ENCODE assay signal across 22 mouse cellular contexts in the genomic region with DNA sequence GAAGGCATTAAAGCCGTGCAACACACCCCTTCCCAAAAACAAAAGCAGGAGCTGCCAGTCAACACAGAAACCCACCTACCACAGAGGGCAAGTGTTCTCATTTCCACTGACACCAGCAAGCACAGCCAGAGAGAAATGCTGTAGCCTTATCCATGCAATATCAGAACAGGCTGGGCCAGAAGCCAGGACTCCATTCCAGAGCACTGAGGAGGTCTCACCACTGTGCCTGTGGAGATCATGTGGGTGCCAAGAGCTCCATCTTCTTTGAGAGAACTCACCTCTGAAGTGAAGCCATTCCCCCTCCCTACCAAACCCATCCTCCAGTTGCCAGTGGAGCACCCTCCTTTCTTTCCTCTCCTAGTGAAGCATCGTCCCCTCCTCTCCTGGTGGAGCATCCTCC.
DNase-seq lines count a peak whose midpoint lies in the region; ATAC-seq and TF ChIP-seq lines count a peak whose summit lies in the region.
"Had no signal": no experiment of that assay in that cellular context is flagged by ENCODE, and none has a peak within 500 bp of the region (broad histone marks: within the 10 kb centered on the region; RNA-seq: fewer than 3 reads in every experiment).

No protein-coding gene starts in this region.

- no peak overlapping the region for H3K4me3 ChIP-seq in liver, postnatal 0 days (ENCODE audit: low read depth, low read length)
- H3K4me3 ChIP-seq: embryonic facial prominence, embryonic 10.5 days; embryonic facial prominence, embryonic 12.5 days; erythroblast, embryonic 14.5 days; forebrain, embryonic 13.5 days; forebrain, embryonic 15.5 days had no signal

- no peaks in the 10 kb centered on the region for H3K36me3 ChIP-seq in liver, postnatal 0 days (replicated peaks; ENCODE audit: insufficient read depth, low read length)
- H3K36me3 ChIP-seq: embryonic facial prominence, embryonic 10.5 days; embryonic facial prominence, embryonic 12.5 days; forebrain, embryonic 15.5 days had no signal

- no peak overlapping the region for H3K4me2 ChIP-seq in liver, postnatal 0 days (ENCODE audit: low read depth, low read length)
- H3K4me2 ChIP-seq: embryonic facial prominence, embryonic 12.5 days; forebrain, embryonic 13.5 days; forebrain, embryonic 15.5 days had no signal

- no peak for ATAC-seq in cerebellum, adult (ENCODE audit: insufficient number of reproducible peaks, low FRiP score, low TSS enrichment)
- no peak for ATAC-seq in liver, postnatal 0 days
- ATAC-seq: activated CD4-positive, CD25-positive, alpha-beta regulatory T cell, adult 4 months; forebrain, embryonic 13.5 days; forebrain, embryonic 15.5 days; forebrain, postnatal 0 days; Patski had no signal

- no peak for TF ChIP-seq CTCF in liver, postnatal 0 days (IDR thresholded peaks at IDR 0.05; ENCODE audit: low read depth)

- WGBS in liver, postnatal 0 days (ENCODE audit: insufficient replicate concordance): 56% methylated on average over 2 of the region's 2 CpGs

- H3K27me3 ChIP-seq in liver, postnatal 0 days (ENCODE audit: insufficient read depth, low read length): no peaks in the 10 kb centered on the region
- H3K27me3 ChIP-seq: embryonic facial prominence, embryonic 12.5 days; forebrain, embryonic 13.5 days; forebrain, embryonic 15.5 days; Patski had no signal

- H3K27ac ChIP-seq in liver, postnatal 0 days (ENCODE audit: low read depth): no peak overlapping the region
- H3K27ac ChIP-seq: embryonic facial prominence, embryonic 10.5 days; embryonic facial prominence, embryonic 12.5 days; forebrain, embryonic 13.5 days; forebrain, embryonic 15.5 days had no signal

- no peak overlapping the region for H3K9ac ChIP-seq in liver, postnatal 0 days (replicated peaks)
- H3K9ac ChIP-seq: embryonic facial prominence, embryonic 12.5 days; forebrain, embryonic 13.5 days; forebrain, embryonic 15.5 days; forebrain, postnatal 0 days had no signal

- peak; percentile 40 to 54 for DNase-seq in cerebellum, postnatal 10 days
- DNase-seq in heart, adult 11 months: peak; percentile 76
- DNase-seq in heart, postnatal 4 days: no peak
- DNase-seq in urinary bladder, postnatal 14 days (ENCODE audit: low spot score): peak; percentile 36
- no peak for DNase-seq in urinary bladder, postnatal 36 days (ENCODE audit: low spot score in 2 of 2)
- DNase-seq in fibroblast of lung, adult 2 months (ENCODE audit: low read depth): peak; percentile 34
- DNase-seq in liver, postnatal 0 days: no peak
- DNase-seq: adrenal gland, adult 8-10 months; adrenal gland, postnatal 14 days; adrenal gland, postnatal 36 days; cerebellum, adult 11 months; cerebellum, adult 18-20 months; cerebellum, adult 8-10 months; forebrain, postnatal 0 days had no signal

- no peaks in the 10 kb centered on the region for H3K9me3 ChIP-seq in liver, postnatal 0 days (ENCODE audit: low read length)
- H3K9me3 ChIP-seq: embryonic facial prominence, embryonic 10.5 days; embryonic facial prominence, embryonic 12.5 days; forebrain, embryonic 15.5 days had no signal

- TF ChIP-seq EP300 in liver, postnatal 0 days (IDR thresholded peaks at IDR 0.05; ENCODE audit: low read depth): no peak

- no peaks in the 10 kb centered on the region for H3K4me1 ChIP-seq in liver, postnatal 0 days (ENCODE audit: insufficient read depth)
- H3K4me1 ChIP-seq: embryonic facial prominence, embryonic 10.5 days; embryonic facial prominence, embryonic 12.5 days; forebrain, embryonic 13.5 days; forebrain, embryonic 15.5 days had no signal

Comparison
In these comparisons a context has a peak if more than half of its experiments do, and no peak if none do; other contexts are left out.
1. DNase-seq: peak in cerebellum, postnatal 10 days (2 of 2), heart, adult 11 months (single experiment), urinary bladder, postnatal 14 days (single experiment) and fibroblast of lung, adult 2 months (single experiment); none in heart, postnatal 4 days (single experiment), urinary bladder, postnatal 36 days (0 of 2) and liver, postnatal 0 days (single experiment).